Mouse (Mus musculus) granulocyte monocyte progenitor cell, adult 5-6 weeks (primary cell): ENCODE data around the gene Arsa. TPM values are rescaled to one million over a fixed set of nuclear protein-coding genes. Genes with fewer than 3 reads are reported as not detected.

Experiments used
- ATAC-seq: replicated peaks from 2 replicates; pipeline ENCODE4 v1.8.0; 2016; ENCODE audit warnings: mild to moderate bottlenecking, moderate TSS enrichment, inconsistent platforms; ENCODE audit not compliant: poor library complexity, severe bottlenecking
- total RNA-seq, 2 experiments: library from RNA; stranded (forward) in 1 of 2; stranded (reverse) in 1 of 2; fragments of 200-712, 200-1000 nt in 1 of 2; fragments of >200 nt in 1 of 2; fragmentation: Nextera tagmentation in 1 of 2; gene quantifications; 2 replicates each; pipeline ENCODE4 v1.2.3; 2014 to 2017

Arsa gene
- total RNA-seq (2014; fragmentation: Nextera tagmentation): 12.7 and 21.4 TPM in 2 replicates
- total RNA-seq (2017): 8.5 and 30.3 TPM in 2 replicates

- ATAC-seq: no peak
Observed at GRCm38 (mm10) chr15:89477091-89477491, at the start of gene Arsa. Gene Arsa, minus strand, starts transcription at chr15:89477425.

GRCm38 (mm10) chr15:89526776-89527325, 49.6 kb upstream of the Arsa start:
- ATAC-seq: no peak

GRCm38 (mm10) chr15:89525896-89526295, 48.7 kb upstream of the Arsa start:
- no peak for ATAC-seq

GRCm38 (mm10) chr15:89525464-89525863, 48.2 kb upstream of the Arsa start:
- no peak for ATAC-seq

GRCm38 (mm10) chr15:89524611-89525415, 47.6 kb upstream of the Arsa start:
- ATAC-seq: no peak

- no peak for ATAC-seq
Observed at GRCm38 (mm10) chr15:89524001-89524571, 46.9 kb upstream of the Arsa start.

GRCm38 (mm10) chr15:89523283-89523832, 46.1 kb upstream of the Arsa start:
- no peak for ATAC-seq

GRCm38 (mm10) chr15:89522566-89523282, 45.5 kb upstream of the Arsa start:
- ATAC-seq: no peak

GRCm38 (mm10) chr15:89521951-89522350, 44.7 kb upstream of the Arsa start:
- ATAC-seq: no peak

GRCm38 (mm10) chr15:89512679-89513078, 35.5 kb upstream of the Arsa start:
- no peak for ATAC-seq

- ATAC-seq: no peak
Observed at GRCm38 (mm10) chr15:89507751-89508150, 30.5 kb upstream of the Arsa start.

GRCm38 (mm10) chr15:89504838-89505237, 27.6 kb upstream of the Arsa start:
- no peak for ATAC-seq

GRCm38 (mm10) chr15:89501321-89501720, 24.1 kb upstream of the Arsa start:
- no peak for ATAC-seq

GRCm38 (mm10) chr15:89500221-89500791, 23.1 kb upstream of the Arsa start:
- peak; percentile 6 for ATAC-seq

- no peak for ATAC-seq
Observed at GRCm38 (mm10) chr15:89499784-89500220, 22.6 kb upstream of the Arsa start.

GRCm38 (mm10) chr15:89498961-89499688, 21.9 kb upstream of the Arsa start, which contains the start of gene Shank3:
Gene Shank3, plus strand, starts transcription at chr15:89499623.
- ATAC-seq: peak; percentile 33; the same call in 1 of the 2 replicates

- peak; percentile 31 for ATAC-seq
Observed at GRCm38 (mm10) chr15:89498049-89498960, 21.1 kb upstream of the Arsa start.

- ATAC-seq: peak; percentile 68
Observed at GRCm38 (mm10) chr15:89497391-89498048, 20.3 kb upstream of the Arsa start.
